18 mouse cellular contexts compared by ENCODE assay signal in genomic region chrX:99248181-99248580, GRCm38 (mm10).
A peak's percentile ranks its signal among the peaks of the same experiment; 100 is the strongest.
DNase-seq lines count a peak whose midpoint lies in the region; ATAC-seq lines count a peak whose summit lies in the region.
"Had no signal": no experiment of that assay in that cellular context is flagged by ENCODE, and none has a peak within 500 bp of the region (broad histone marks: within the 10 kb centered on the region; RNA-seq: fewer than 3 reads in every experiment).

No protein-coding gene starts in this region.

- no peak for ATAC-seq in cerebellum, adult (ENCODE audit: insufficient number of reproducible peaks, low FRiP score, low TSS enrichment)
- no peak for ATAC-seq in granulocyte monocyte progenitor cell, adult 5-6 weeks (replicated peaks; ENCODE audit: poor library complexity, severe bottlenecking)
- ATAC-seq: CD4-positive, CD25-positive, alpha-beta regulatory T cell, adult 4 months; forebrain, postnatal 0 days; intestine, postnatal 0 days had no signal

- peak; percentile 18 for DNase-seq in cerebellum, adult 9-10 months
- peak; percentile 17 for DNase-seq in brain, adult 2 months (ENCODE audit: low read depth, low spot score)
- peak; percentile 62 to 69 for DNase-seq in cerebellum, postnatal 10 days
- DNase-seq in cerebellum, postnatal 36 days, result peak; percentile 20 to 42
- DNase-seq in urinary bladder, postnatal 10 days (ENCODE audit: low spot score), result no peak
- DNase-seq: adrenal gland, adult 2 months; adrenal gland, postnatal 14 days; embryo, embryonic 11 days; forebrain, postnatal 0 days; gastrocnemius, adult 2 months; gastrocnemius, postnatal 14 days; heart, adult 2 months; heart, postnatal 14 days; kidney, adult 2 months had no signal
